Mouse (Mus musculus) adrenal gland, adult 2 months (tissue): ENCODE measurements around the gene Cpz. TPM values are rescaled to one million over a fixed set of nuclear protein-coding genes. Genes with fewer than 3 reads are reported as not detected.

ENCODE experiments used
- polyA plus RNA-seq: library from polyadenylated mRNA; depleted of rRNA; stranded (reverse); fragments of >200 nt; gene quantifications from 2 replicates; pipeline ENCODE4 v1.2.3, GENCODE M21; 2012; rRNA removed
- total RNA-seq, 2 experiments: library from RNA; stranded (reverse); gene quantifications; 2 replicates each; pipeline ENCODE4 v1.2.3; 2021

Cpz gene
- total and polyA plus RNA-seq, 3 experiments, result 0.45 to 5.5 (median 0.72) TPM

Other genes with a start within 250 kb of the Cpz start
- gene Adra2c, start 247.4 kb downstream of the Cpz start, total RNA-seq, result 1 to 10 TPM in 1 of 2 experiments, under 1 TPM in 1; 0.40 to 1.0 TPM
- gene Adra2c, start 247.4 kb downstream of the Cpz start, polyA plus RNA-seq, result 1.5 and 3.3 TPM in 2 replicates
- gene Hmx1, start 136.6 kb downstream of the Cpz start, total RNA-seq, result not detected
- 0.67 TPM in 1 of 2 replicates, not detected in the other for gene Hmx1, start 136.6 kb downstream of the Cpz start, polyA plus RNA-seq
- gene Trmt44, start 49.4 kb upstream of the Cpz start, total RNA-seq, result 1 to 10 TPM; 4.0 to 6.8 TPM
- gene Trmt44, start 49.4 kb upstream of the Cpz start, polyA plus RNA-seq, result 4.1 and 5.4 TPM in 2 replicates
- gene Acox3, start 57.3 kb upstream of the Cpz start, total RNA-seq, result 10 to 100 TPM; 56.9 to 62.1 TPM
- 58.2 and 60.7 TPM in 2 replicates for gene Acox3, start 57.3 kb upstream of the Cpz start, polyA plus RNA-seq
- gene Htra3, start 154.1 kb upstream of the Cpz start, total RNA-seq, result 10 to 100 TPM; 23.8 to 58.0 TPM
- 162 and 311 TPM in 2 replicates for gene Htra3, start 154.1 kb upstream of the Cpz start, polyA plus RNA-seq
- gene Sh3tc1, start 214.3 kb upstream of the Cpz start, total RNA-seq, result 10 to 100 TPM; 22.2 to 25.8 TPM
- gene Sh3tc1, start 214.3 kb upstream of the Cpz start, polyA plus RNA-seq, result 27.7 and 28.0 TPM in 2 replicates
- gene Ablim2, start 232.2 kb upstream of the Cpz start, total RNA-seq, result 10 to 100 TPM in 1 of 2 experiments, 1 to 10 TPM in 1; 9.5 to 10.1 TPM
- 34.8 and 38.2 TPM in 2 replicates for gene Ablim2, start 232.2 kb upstream of the Cpz start, polyA plus RNA-seq